Mouse (Mus musculus) gastrocnemius, adult 2 months (tissue): ENCODE data around the gene Armc6. TPM values are rescaled to one million over a fixed set of nuclear protein-coding genes. Genes with fewer than 3 reads are reported as not detected.

ENCODE experiments used
- DNase-seq: peaks from one replicate; pipeline ENCODE4 v3.0.0; 2022
- H3K27ac ChIP-seq: fragments of 200-600 bp; 2 replicates; pipeline ENCODE4 v1.8.1; 2022; ENCODE audit warnings: mild to moderate bottlenecking
- H3K4me3 ChIP-seq: fragments of 200-600 bp; 2 replicates; pipeline ENCODE4 v1.8.1; 2022; ENCODE audit warnings: mild to moderate bottlenecking, moderate library complexity
- CTCF ChIP-seq: fragments of 200-600 bp; IDR thresholded peaks from 2 replicates; pipeline ENCODE4 v1.8.1; 2022; ENCODE audit warnings: antibody characterized with exemption, mild to moderate bottlenecking, moderate library complexity
- intact Hi-C: fragments of 180-260 bp; cut with DNase I; formaldehyde crosslinking; loops from one replicate; pipeline ENCODE4 v1.15.1; 2025
- total RNA-seq, 2 experiments: library from RNA; stranded (reverse); gene quantifications; 2 replicates each; pipeline ENCODE4 v1.2.3; 2021

Armc6 gene
- total RNA-seq, 2 experiments from 2014 or later, result 7.6 to 9.7 TPM

GRCm38 (mm10) chr8:70174079-70174478, 60.2 kb downstream of the Armc6 start:
- no peak for TF ChIP-seq CTCF
- Histone ChIP-seq H3K4me3 (no peak overlapping the region), H3K27ac (no peak overlapping the region)
- intact Hi-C loops, result loop anchor here (5.0 kb wide), 1 partner anchor 252 kb away; no protein-coding TSS in a partner anchor
- DNase-seq, result no peak

- no peak for DNase-seq
- no peak for TF ChIP-seq CTCF
- Histone ChIP-seq H3K27ac (no peak overlapping the region), H3K4me3 (peak overlapping the region; percentile 19; the same call in 1 of the 2 replicates)
- intact Hi-C loops, result loop anchor here (2.0 to 5.0 kb wide), 2 partner anchors 35 to 251 kb away; partner anchors contain the start of genes Borcs8, Mef2b and Rfxank
Measured at GRCm38 (mm10) chr8:70173320-70173719, 60.9 kb downstream of the Armc6 start.

GRCm38 (mm10) chr8:70172043-70172681, 62.1 kb downstream of the Armc6 start, which contains the start of gene Tmem161a:
Gene Tmem161a (plus strand): TSS chr8:70172356.
- intact Hi-C loops, result loop anchor here (2.0 to 5.0 kb wide), 2 partner anchors 33 to 250 kb away; partner anchors contain the start of genes Borcs8, Mef2b and Rfxank
- Histone ChIP-seq H3K27ac (peak within 1 kb of the TSS; percentile 95), H3K4me3 (peak within 1 kb of the TSS; percentile 91)
- DNase-seq, result peak; percentile 94
- TF ChIP-seq CTCF, result 0 out of 2 replicates have a peak, but pooled peaks have one; percentile 2

GRCm38 (mm10) chr8:70171240-70171639, 63.0 kb downstream of the Armc6 start:
- H3K4me3 ChIP-seq, result no peak overlapping the region
- intact Hi-C loops, result loop anchor here (5.0 kb wide), 1 partner anchor 249 kb away; no protein-coding TSS in a partner anchor
- no peak overlapping the region for H3K27ac ChIP-seq
- no peak for TF ChIP-seq CTCF
- no peak for DNase-seq

GRCm38 (mm10) chr8:70170748-70171147, 63.5 kb downstream of the Armc6 start:
- intact Hi-C loops, result loop anchor here (5.0 kb wide), 1 partner anchor 248 kb away; no protein-coding TSS in a partner anchor
- H3K27ac ChIP-seq, result no peak overlapping the region
- no peak for TF ChIP-seq CTCF
- DNase-seq, result no peak
- no peak overlapping the region for H3K4me3 ChIP-seq

Other genes with a start within 250 kb of the Armc6 start
- gene Gatad2a, start 238.1 kb downstream of the Armc6 start, total RNA-seq, result 10 to 100 TPM; 26.5 to 32.6 TPM
- gene Mau2, start 191.7 kb downstream of the Armc6 start, total RNA-seq, result 10 to 100 TPM; 24.8 to 31.0 TPM
- 10 to 100 TPM; 16.8 to 21.0 TPM for gene Sugp1, start 191.7 kb downstream of the Armc6 start, total RNA-seq
- gene Tm6sf2, start 161.5 kb downstream of the Armc6 start, total RNA-seq, result 1 to 10 TPM in 1 of 2 experiments, under 1 TPM in 1; 0.33 to 1.0 TPM
- under 1 TPM in 1 of 2 experiments, not detected in 1; 0.08 TPM for gene Hapln4, start 151.0 kb downstream of the Armc6 start, total RNA-seq
- not detected for gene Ncan, start 113.6 kb downstream of the Armc6 start, total RNA-seq
- gene Nr2c2ap, start 103.1 kb downstream of the Armc6 start, total RNA-seq, result 1 to 10 TPM; 4.3 to 6.5 TPM
- gene Rfxank, start 95.3 kb downstream of the Armc6 start, total RNA-seq, result 10 to 100 TPM in 1 of 2 experiments, 1 to 10 TPM in 1; 7.5 to 10.7 TPM
- 10 to 100 TPM; 11.6 to 14.8 TPM for gene Borcs8, start 95.0 kb downstream of the Armc6 start, total RNA-seq
- under 1 TPM; 0.31 to 0.56 TPM for gene Mef2b, start 94.8 kb downstream of the Armc6 start, total RNA-seq
- gene Tmem161a, start 62.1 kb downstream of the Armc6 start, total RNA-seq, result 10 to 100 TPM; 81.1 to 86.2 TPM
- 10 to 100 TPM; 27.5 to 33.3 TPM for gene Slc25a42, start 22.2 kb downstream of the Armc6 start, total RNA-seq
- 10 to 100 TPM; 41.8 to 50.7 TPM for gene Sugp2, start 240 bp downstream of the Armc6 start, total RNA-seq
- gene Homer3, start 48.4 kb upstream of the Armc6 start, total RNA-seq, result 1 to 10 TPM; 3.8 to 4.3 TPM
- 10 to 100 TPM; 29.9 to 30.0 TPM for gene Ddx49, start 68.0 kb upstream of the Armc6 start, total RNA-seq
- gene Cope, start 68.1 kb upstream of the Armc6 start, total RNA-seq, result 100 to 1,000 TPM; 118 to 128 TPM
- 10 to 100 TPM; 14.0 to 23.3 TPM for gene Cers1, start 81.3 kb upstream of the Armc6 start, total RNA-seq
- gene Gdf1, start 95.4 kb upstream of the Armc6 start, total RNA-seq, result 1 to 10 TPM in 1 of 2 experiments, not detected in 1; 1.0 TPM
- gene Upf1, start 118.8 kb upstream of the Armc6 start, total RNA-seq, result 10 to 100 TPM; 28.1 to 35.1 TPM
- 10 to 100 TPM in 1 of 2 experiments, 1 to 10 TPM in 1; 5.5 to 31.2 TPM for gene Comp, start 139.1 kb upstream of the Armc6 start, total RNA-seq
- gene Crtc1, start 205.1 kb upstream of the Armc6 start, total RNA-seq, result 1 to 10 TPM; 8.9 to 9.5 TPM
- gene Klhl26, start 242.5 kb upstream of the Armc6 start, total RNA-seq, result 1 to 10 TPM; 6.7 to 8.5 TPM